Mouse (Mus musculus): ENCODE measurements around the gene Zfp575. TPM values are rescaled to one million over a fixed set of nuclear protein-coding genes. Genes with fewer than 3 reads are reported as not detected.

Zfp575 gene
- polyA plus RNA-seq, 1 experiment: 0.16 TPM

Other genes starting within 250 kb of the Zfp575 start
- gene Lypd5, start 238.4 kb downstream of the Zfp575 start, polyA plus RNA-seq (2012; rRNA removed): 0.04 TPM in 1 of 2 replicates, not detected in the other
- gene Kcnn4, start 217.4 kb downstream of the Zfp575 start, polyA plus RNA-seq (2012; rRNA removed): 76.3 and 90.9 TPM in 2 replicates
- 40.0 and 42.2 TPM in 2 replicates for gene Smg9, start 188.0 kb downstream of the Zfp575 start, polyA plus RNA-seq (2012; rRNA removed)
- 0.84 TPM in 1 of 2 replicates, not detected in the other for gene Irgc1, start 135.3 kb downstream of the Zfp575 start, polyA plus RNA-seq (2012; rRNA removed)
- gene Plaur, start 125.2 kb downstream of the Zfp575 start, polyA plus RNA-seq (2012; rRNA removed): 10.6 and 11.6 TPM in 2 replicates
- gene Cadm4, start 105.6 kb downstream of the Zfp575 start, polyA plus RNA-seq (2012; rRNA removed): 2.0 and 2.7 TPM in 2 replicates
- 6.7 and 7.4 TPM in 2 replicates for gene Zfp428, start 80.6 kb downstream of the Zfp575 start, polyA plus RNA-seq (2012; rRNA removed)
- not detected in 2 replicates for gene AC161166.1, start 75.2 kb downstream of the Zfp575 start, polyA plus RNA-seq (2012; rRNA removed)
- gene Irgq, start 57.0 kb downstream of the Zfp575 start, polyA plus RNA-seq (2012; rRNA removed): 7.6 and 10.8 TPM in 2 replicates
- 0.23 TPM in 1 of 2 replicates, not detected in the other for gene Pinlyp, start 41.5 kb downstream of the Zfp575 start, polyA plus RNA-seq (2012; rRNA removed)
- gene Xrcc1, start 41.4 kb downstream of the Zfp575 start, polyA plus RNA-seq (2012; rRNA removed): 27.8 and 36.0 TPM in 2 replicates
- gene Ethe1, start 98 bp downstream of the Zfp575 start, polyA plus RNA-seq (2012; rRNA removed): 56.6 and 77.6 TPM in 2 replicates
- gene Phldb3, start 23.1 kb upstream of the Zfp575 start, polyA plus RNA-seq (2012; rRNA removed): 4.1 and 4.8 TPM in 2 replicates
- 0.14 and 0.25 TPM in 2 replicates for gene Lypd3, start 48.9 kb upstream of the Zfp575 start, polyA plus RNA-seq (2012; rRNA removed)
- gene Tex101, start 89.0 kb upstream of the Zfp575 start, polyA plus RNA-seq (2012; rRNA removed): not detected in 2 replicates
- not detected in 2 replicates for gene BC049730, start 121.6 kb upstream of the Zfp575 start, polyA plus RNA-seq (2012; rRNA removed)
- not detected in 2 replicates for gene Gm4763, start 139.3 kb upstream of the Zfp575 start, polyA plus RNA-seq (2012; rRNA removed)
- gene Cd177, start 172.7 kb upstream of the Zfp575 start, polyA plus RNA-seq (2012; rRNA removed): 20.1 and 21.8 TPM in 2 replicates
- gene Ceacam10, start 189.6 kb upstream of the Zfp575 start, polyA plus RNA-seq (2012; rRNA removed): 23.2 and 28.2 TPM in 2 replicates

All from large intestine, adult 2 months (tissue).